Mouse (Mus musculus) spleen, embryonic (tissue): ENCODE measurements around the gene Map3k5.

Experiments used
- CTCF ChIA-PET: fragments of 350-600 bp; sonication (Branson Sonifier 250); formaldehyde crosslinking; loops from one replicate; lab custom pipeline; 2022; lab: Charles Lee

Map3k5 gene

GRCm38 (mm10) chr10:19934384-19935294, at the start of gene Map3k5:
Map3k5 (plus strand) TSS chr10:19934472.
- CTCF ChIA-PET = interaction anchor here (0.5 to 1.7 kb wide), 10 partner anchors 23 to 214 kb away, joined by 3 to 6 read pairs (median 4); partner anchors contain the start of gene Map7

DNA sequence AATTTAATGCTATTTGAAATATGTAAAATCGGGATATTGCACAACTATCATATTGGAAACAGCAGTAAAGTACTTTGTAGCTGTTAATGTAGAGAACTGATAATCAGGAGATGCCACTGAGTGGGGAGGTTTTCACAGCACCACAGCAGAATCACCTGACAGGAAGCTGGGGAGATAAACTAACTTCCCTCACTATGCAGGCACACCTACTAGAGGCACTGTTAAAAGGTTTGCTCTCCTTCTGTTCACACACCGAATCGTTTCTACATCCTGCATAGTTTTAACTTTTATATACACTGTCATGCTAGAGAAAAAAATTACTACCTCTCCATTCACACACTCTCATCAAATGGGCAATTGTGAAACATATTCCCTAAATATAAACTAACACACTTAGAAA, 48.0 kb upstream of the Map3k5 start:
- CTCF ChIA-PET = no interaction called here

DNA sequence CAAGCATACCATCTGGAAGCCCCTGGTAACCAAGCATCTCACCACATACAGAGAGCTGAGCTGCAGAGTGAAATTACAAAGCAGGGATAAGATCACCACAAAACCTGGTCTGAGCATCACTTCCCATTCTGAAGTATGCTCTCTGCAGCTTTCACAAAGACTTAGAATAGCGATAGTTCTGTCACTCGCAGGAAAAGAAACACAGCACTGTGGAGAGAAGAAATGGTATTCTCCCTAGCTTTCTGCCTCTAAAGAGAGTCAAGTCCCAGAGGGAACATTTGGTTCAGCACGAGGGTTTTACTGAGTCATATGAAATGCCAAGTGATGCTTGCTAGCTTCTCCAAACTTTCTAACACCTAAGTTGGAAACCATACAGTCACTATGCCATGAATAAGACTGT, 44.4 kb upstream of the Map3k5 start:
- CTCF ChIA-PET = no interaction called here

DNA sequence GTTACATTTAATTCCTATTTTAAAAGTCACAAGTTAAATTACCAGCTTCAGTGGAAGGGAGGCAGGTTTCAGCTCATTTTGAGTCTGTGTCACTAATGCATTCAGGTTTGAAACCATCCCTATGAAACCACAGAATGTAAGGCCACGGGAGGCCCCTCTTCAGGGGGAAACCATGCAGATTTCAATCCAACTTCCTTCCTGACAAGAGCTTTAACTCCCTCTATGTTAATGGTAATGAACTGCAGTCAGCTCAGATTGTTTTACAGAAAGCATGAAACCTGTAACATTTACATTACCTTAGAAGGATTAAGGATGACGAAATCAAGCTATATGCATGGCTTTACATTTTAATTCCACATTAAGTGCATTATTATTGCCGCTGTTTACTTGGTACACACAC, 42.6 kb upstream of the Map3k5 start:
- CTCF ChIA-PET = interaction anchor here (0.6 kb wide), 1 partner anchor 1436 kb away, joined by 4 read pairs; no protein-coding TSS in a partner anchor

DNA sequence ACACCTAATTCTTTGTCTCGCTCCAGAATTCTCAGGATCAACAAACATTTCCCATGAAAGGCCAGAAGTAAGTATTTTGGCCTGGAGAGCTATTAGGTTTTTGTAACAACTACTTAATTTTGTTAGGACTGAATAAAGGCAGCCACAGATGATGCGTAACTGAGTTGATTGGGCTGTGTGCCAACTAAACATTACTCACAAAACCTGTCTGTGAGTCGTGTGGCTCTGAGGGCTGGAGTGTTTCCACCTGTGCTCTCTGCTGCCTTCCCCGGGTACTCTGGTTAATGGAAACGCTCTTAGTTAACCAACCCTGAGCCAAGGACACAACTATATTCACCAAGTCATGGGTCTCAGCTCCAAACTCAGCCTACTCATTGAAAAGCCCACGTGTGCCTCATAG, 41.1 kb upstream of the Map3k5 start:
- CTCF ChIA-PET = interaction anchor here (0.6 kb wide), 1 partner anchor 222 kb away, joined by 6 read pairs; no protein-coding TSS in a partner anchor

- CTCF ChIA-PET = no interaction called here
Measured at GRCm38 (mm10) chr10:19893976-19894375, 40.3 kb upstream of the Map3k5 start.

GRCm38 (mm10) chr10:19900191-19900590, 34.1 kb upstream of the Map3k5 start:
- CTCF ChIA-PET = no interaction called here

- CTCF ChIA-PET = no interaction called here
Measured at GRCm38 (mm10) chr10:19901992-19902391, 32.3 kb upstream of the Map3k5 start.

DNA sequence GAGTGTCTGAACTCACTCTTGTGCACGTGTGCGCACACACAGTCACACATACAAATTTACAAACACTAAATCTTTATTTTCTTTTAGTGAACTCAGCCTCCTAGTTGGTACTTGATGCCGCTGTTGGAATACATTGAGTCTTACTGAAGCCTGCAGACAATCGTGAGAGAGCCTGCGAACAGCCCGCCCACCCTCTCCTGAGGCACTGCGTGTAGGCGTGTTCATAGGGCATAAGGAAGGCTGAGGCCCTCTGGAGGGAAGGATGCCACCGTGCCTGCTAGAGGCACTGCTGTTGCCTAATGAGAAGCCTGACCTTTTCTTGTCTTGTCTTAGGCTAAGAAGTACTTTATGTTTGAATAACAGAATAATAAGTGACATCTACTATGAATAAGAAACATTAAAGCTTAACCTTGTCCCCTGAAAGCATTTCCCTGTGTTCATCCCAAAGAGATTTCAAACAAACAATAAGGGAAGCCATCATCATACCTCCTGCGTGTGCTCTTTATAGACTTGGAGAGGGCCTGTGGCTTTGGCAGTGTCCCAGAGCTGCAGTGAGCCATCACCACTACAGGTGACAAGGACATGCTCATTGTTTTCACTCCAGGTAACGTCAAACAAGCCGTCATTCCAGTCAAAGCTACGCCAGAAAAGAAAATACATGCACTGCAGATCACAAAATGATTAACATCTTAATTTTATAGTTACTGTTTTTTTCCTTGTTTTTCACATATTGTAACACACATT, 30.0 kb upstream of the Map3k5 start:
- CTCF ChIA-PET = interaction anchor here (0.6 kb wide), 1 partner anchor 134 kb away, joined by 5 read pairs; no protein-coding TSS in a partner anchor

GRCm38 (mm10) chr10:19907246-19907804, 26.9 kb upstream of the Map3k5 start, which contains the start of gene Pex7:
Pex7 (minus strand) TSS chr10:19907689.
- CTCF ChIA-PET = no interaction called here

DNA sequence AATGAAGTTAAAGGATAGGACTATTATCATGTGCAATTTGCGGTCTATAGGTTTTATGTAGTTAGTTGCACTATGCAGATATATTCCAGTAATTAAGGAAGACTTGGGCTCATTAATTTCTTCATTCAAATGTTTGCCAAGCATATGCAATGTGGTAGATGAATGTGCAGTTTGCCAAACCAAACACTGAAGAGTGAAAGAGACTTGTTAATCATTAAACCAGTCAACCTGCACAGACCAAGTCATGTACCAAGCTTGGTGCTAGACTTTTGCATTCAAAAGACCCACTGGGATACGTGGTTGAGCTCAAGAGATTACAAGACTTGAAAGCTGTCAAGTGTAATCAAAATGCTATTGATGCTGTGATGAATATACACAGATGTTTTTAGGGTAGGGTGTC, 26.2 kb upstream of the Map3k5 start:
- CTCF ChIA-PET = no interaction called here

DNA sequence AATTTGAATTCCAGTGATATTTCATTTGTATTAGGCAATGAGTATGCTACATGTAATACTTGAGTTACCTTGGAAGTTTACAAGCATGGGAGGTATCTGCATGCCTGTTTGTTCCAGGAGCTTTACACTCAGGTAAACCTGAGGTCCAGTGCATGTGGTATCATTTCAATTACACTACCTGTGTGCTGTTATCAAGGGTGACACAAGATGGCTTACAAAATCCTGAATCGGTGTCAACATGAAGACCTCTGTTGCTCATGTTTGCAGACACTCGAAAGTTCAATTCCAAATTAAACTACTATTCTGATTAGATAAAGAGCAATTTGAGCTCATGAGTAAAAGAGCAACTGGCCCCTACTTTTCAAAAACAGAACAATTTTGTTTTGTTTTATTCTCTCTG, 23.8 kb upstream of the Map3k5 start:
- CTCF ChIA-PET = interaction anchor here (0.6 kb wide), 2 partner anchors 218 to 1338 kb away, joined by 3 read pairs; no protein-coding TSS in a partner anchor

- CTCF ChIA-PET = interaction anchor here (0.6 to 0.7 kb wide), 2 partner anchors 24 to 1110 kb away, joined by 3 read pairs; no protein-coding TSS in a partner anchor
Measured at GRCm38 (mm10) chr10:19911583-19911982, 22.7 kb upstream of the Map3k5 start.

- CTCF ChIA-PET = no interaction called here
Measured at GRCm38 (mm10) chr10:19913806-19914205, 20.5 kb upstream of the Map3k5 start.

DNA sequence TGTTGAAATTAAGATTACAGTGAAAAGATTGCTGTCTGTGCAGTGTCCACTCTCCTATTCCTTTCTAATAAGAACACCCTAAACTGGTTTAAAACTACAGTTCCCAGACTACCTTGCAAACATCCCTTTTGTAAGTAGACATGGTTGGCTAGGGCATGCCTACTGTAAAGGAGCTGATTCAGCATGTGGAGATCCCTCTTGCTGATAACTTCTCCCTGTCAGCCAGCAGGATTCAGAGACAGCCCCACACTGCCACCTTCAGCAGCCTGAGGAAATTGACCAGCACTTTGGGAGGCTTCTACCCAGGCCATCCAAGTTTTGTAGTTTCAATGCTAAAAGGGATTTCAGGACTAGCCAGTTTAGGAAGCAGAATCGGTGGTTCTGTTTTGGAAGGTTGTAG, 19.0 kb upstream of the Map3k5 start:
- CTCF ChIA-PET = no interaction called here

DNA sequence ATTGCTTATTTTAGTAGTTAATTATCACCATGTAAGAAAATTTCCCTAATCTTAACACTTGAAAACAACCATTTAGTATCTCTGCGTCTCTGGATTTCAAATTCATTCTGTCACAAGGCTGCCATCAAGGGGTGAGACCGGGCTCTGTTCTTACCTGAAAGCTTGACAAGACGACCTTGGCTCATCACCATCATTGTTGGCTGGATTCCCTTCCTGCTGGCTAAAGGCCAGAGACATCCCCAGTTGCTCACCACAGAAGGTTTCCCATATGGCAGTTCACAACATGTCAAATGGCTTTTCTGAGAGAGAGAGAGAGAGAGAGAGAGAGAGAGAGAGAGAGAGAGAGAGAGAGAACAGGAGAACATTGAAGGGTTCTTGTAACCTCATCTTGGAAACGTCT, 11.9 kb upstream of the Map3k5 start:
- CTCF ChIA-PET = interaction anchor here (0.6 to 0.7 kb wide), 2 partner anchors 9 to 151 kb away, joined by 3 to 11 read pairs; no protein-coding TSS in a partner anchor

GRCm38 (mm10) chr10:19924256-19924655, 10.0 kb upstream of the Map3k5 start:
- CTCF ChIA-PET = interaction anchor here (0.5 to 0.7 kb wide), 2 partner anchors 151 to 1003 kb away, joined by 4 to 5 read pairs; no protein-coding TSS in a partner anchor

DNA sequence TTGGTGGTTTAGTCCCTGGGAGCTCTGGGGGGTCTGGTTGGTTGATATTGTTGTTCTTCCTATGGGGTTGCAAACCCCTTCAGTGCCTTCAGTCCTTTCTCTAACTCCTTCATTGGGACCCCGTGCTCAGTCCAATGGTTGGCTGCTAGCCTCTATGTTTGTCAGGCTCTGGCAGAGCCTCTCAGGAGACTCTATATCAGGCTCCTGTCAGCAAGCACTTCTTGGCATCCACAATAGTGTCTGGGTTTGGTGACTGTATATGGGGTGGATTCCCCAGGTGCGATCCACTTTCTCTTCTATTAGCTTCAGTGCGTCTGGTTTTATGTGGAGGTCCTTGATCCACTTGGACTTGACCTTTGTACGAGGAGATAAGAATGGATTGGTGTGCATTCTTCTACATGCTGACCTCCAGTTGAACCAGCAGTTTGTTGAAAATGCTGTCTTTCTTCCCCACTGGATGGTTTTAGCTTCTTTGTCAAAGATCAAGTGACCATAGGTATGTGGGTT, 7.8 kb upstream of the Map3k5 start:
- CTCF ChIA-PET = interaction anchor here (0.7 kb wide), 1 partner anchor 96 kb away, joined by 3 read pairs; no protein-coding TSS in a partner anchor

- CTCF ChIA-PET = no interaction called here
Measured at GRCm38 (mm10) chr10:19928205-19928604, 6.1 kb upstream of the Map3k5 start.

DNA sequence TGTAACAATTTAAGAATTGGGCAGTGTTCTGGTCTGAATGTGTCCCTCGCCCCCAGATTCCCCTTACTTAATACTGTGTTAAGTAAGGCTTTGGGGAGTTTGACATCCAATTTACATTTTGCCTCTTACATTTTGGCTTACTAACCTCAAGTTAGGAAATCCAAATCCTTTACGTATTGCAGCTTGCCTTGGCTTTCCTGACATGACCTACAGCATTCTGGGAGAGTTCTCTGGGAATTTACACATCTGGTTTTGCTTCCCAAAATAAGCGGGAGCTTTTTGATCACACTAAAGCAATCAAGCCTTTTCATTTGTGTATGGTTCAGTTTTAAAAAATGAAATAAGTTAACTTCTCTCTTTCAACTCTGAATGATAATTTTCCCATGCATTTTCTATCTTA, 1.3 kb upstream of the Map3k5 start:
- CTCF ChIA-PET = interaction anchor here (0.7 kb wide), 1 partner anchor 151 kb away, joined by 3 read pairs; no protein-coding TSS in a partner anchor
